Mouse (Mus musculus) lung, adult 18-20 months (tissue): ENCODE results near the gene Maco1.
"Not testable (repeated sequence)": the region's sequence is repeated elsewhere in the genome, so short reads cannot be mapped to it uniquely, and the experiment has no call there.

Experiments
- DNase-seq, 2 experiments: peaks; one replicate each; pipeline ENCODE4 v3.0.0; 2022; ENCODE audit warnings: mixed read lengths in 2 of 2

Gene Maco1

GRCm38 (mm10) chr4:134856501-134856900 is 3.4 kb upstream of the Maco1 start:
- peak in 1 of 2 experiments; percentile 18 for DNase-seq

GRCm38 (mm10) chr4:134856056-134856455 is 2.9 kb upstream of the Maco1 start:
- no peak for DNase-seq

GRCm38 (mm10) chr4:134855371-134855770 is 2.2 kb upstream of the Maco1 start:
- peak in 1 of 2 experiments; percentile 40 for DNase-seq

GRCm38 (mm10) chr4:134853637-134854485 is 716 bp upstream of the Maco1 start:
- DNase-seq: peak; percentile 91 to 93

- DNase-seq: peak; percentile 37 to 43
Measured at GRCm38 (mm10) chr4:134852438-134853255, 498 bp downstream of the Maco1 start.

GRCm38 (mm10) chr4:134851876-134852275 is 1.3 kb downstream of the Maco1 start:
- no peak for DNase-seq

- DNase-seq: no peak
Measured at GRCm38 (mm10) chr4:134851236-134851635, 1.9 kb downstream of the Maco1 start.

GRCm38 (mm10) chr4:134850551-134850950 is 2.6 kb downstream of the Maco1 start:
- no peak for DNase-seq

GRCm38 (mm10) chr4:134847587-134847986 is 5.6 kb downstream of the Maco1 start:
- peak; percentile 55 to 72 for DNase-seq

GRCm38 (mm10) chr4:134843566-134843965 is 9.6 kb downstream of the Maco1 start:
- no peak for DNase-seq

GRCm38 (mm10) chr4:134840231-134840630 is 12.9 kb downstream of the Maco1 start:
- no peak for DNase-seq

GRCm38 (mm10) chr4:134838706-134839105 is 14.4 kb downstream of the Maco1 start:
- not testable (repeated sequence) for DNase-seq

- peak in 1 of 2 experiments; percentile 59 for DNase-seq
Measured at GRCm38 (mm10) chr4:134838221-134838620, 14.9 kb downstream of the Maco1 start.

- DNase-seq: no peak
Measured at GRCm38 (mm10) chr4:134835486-134835885, 17.7 kb downstream of the Maco1 start.

GRCm38 (mm10) chr4:134831934-134832333 is 21.2 kb downstream of the Maco1 start:
- no peak for DNase-seq

- DNase-seq: peak; percentile 67 to 76
Measured at GRCm38 (mm10) chr4:134827806-134828205, 25.3 kb downstream of the Maco1 start.

- DNase-seq: no peak
Measured at GRCm38 (mm10) chr4:134826348-134826747, 26.8 kb downstream of the Maco1 start.

- not testable (repeated sequence) for DNase-seq
Measured at GRCm38 (mm10) chr4:134825864-134826263, 27.3 kb downstream of the Maco1 start.

- peak; percentile 20 to 55 for DNase-seq
Measured at GRCm38 (mm10) chr4:134823560-134823959, 29.6 kb downstream of the Maco1 start.

- DNase-seq: no peak
Measured at GRCm38 (mm10) chr4:134821061-134821460, 32.1 kb downstream of the Maco1 start.

- peak in 1 of 2 experiments; percentile 33 for DNase-seq
Measured at GRCm38 (mm10) chr4:134817706-134818105, 35.4 kb downstream of the Maco1 start.

- DNase-seq: no peak
Measured at GRCm38 (mm10) chr4:134814229-134814571, 38.9 kb downstream of the Maco1 start.

- DNase-seq: no peak
Measured at GRCm38 (mm10) chr4:134813406-134814228, 39.5 kb downstream of the Maco1 start.
